ENCODE assay signal across 14 mouse cellular contexts in the genomic region with DNA sequence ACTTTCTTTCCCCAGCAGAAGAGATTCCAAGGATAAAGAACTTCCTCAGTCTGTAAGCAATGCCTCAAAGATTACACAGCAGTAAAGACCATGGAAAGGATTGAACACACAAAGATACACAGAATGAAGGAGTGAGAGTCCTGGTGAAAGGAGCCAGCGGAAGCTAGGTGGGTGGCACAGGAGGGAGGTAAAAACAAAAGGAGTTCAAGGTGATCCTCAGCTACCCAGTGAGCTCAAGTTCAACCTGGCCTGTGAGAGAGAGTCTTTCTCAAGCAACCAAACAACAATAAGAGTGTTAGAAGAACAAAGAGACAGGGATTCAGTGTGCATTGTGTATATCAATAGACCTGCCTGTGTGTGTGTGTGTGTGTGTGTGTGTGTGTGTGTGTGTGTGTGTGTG. TPM values are rescaled to one million over a fixed set of nuclear protein-coding genes. Genes with fewer than 3 reads are reported as not detected.
DNase-seq lines count a peak whose midpoint lies in the region; ATAC-seq and TF ChIP-seq lines count a peak whose summit lies in the region.
"Had no signal": no experiment of that assay in that cellular context is flagged by ENCODE, and none has a peak within 500 bp of the region (broad histone marks: within the 10 kb centered on the region; RNA-seq: fewer than 3 reads in every experiment).

No protein-coding gene starts in this region.

- DNase-seq in heart, adult 2 months, result no peak
- no peak for DNase-seq in heart, postnatal 25 days (ENCODE audit: low spot score)
- no peak for DNase-seq in kidney, adult 18-20 months
- no peak for DNase-seq in adrenal gland, adult 2 months
- no peak for DNase-seq in left cerebral cortex, postnatal 10 days (ENCODE audit: extremely low spot score in 1 of 2, low spot score in 2 of 2)
- DNase-seq: cerebellum, adult 9-10 months; gastrocnemius, postnatal 36 days; kidney, adult 8-10 months had no signal

- no peak overlapping the region for H3K4me2 ChIP-seq in kidney, embryonic 15.5 days

- H3K36me3 ChIP-seq in heart, adult 2 months (ENCODE audit: control insufficient read depth, insufficient read depth, low read length), result peaks cover 10% of the 10 kb centered on the region
- no peaks in the 10 kb centered on the region for H3K36me3 ChIP-seq in kidney, embryonic 15.5 days
- H3K36me3 ChIP-seq in ES-Bruce4 (ENCODE audit: control insufficient read depth, insufficient read depth, low read length, poor library complexity, severe bottlenecking), result no peaks in the 10 kb centered on the region

- WGBS in heart, adult 2 months, result 94% methylated on average over 1 of the region's 1 CpGs
- 93% methylated on average over 1 of the region's 1 CpGs for WGBS in kidney, embryonic 15.5 days

- ATAC-seq in kidney, embryonic 15.5 days (replicated peaks; ENCODE audit: low FRiP score), result no peak
- ATAC-seq: hindbrain, embryonic 16.5 days had no signal

- TF ChIP-seq POLR2A in heart, adult 2 months (IDR thresholded peaks at IDR 0.05; ENCODE audit: insufficient read depth, low read depth, low read length), result no peak
- no peak for TF ChIP-seq POLR2A in ES-Bruce4 (IDR thresholded peaks at IDR 0.05; ENCODE audit: insufficient read depth, low read length)
- TF ChIP-seq POLR2A in cortical plate, adult 2 months (IDR thresholded peaks at IDR 0.05; ENCODE audit: extremely low read depth, insufficient read depth, low read length), result no peak

- peaks cover 13% of the 10 kb centered on the region for H3K4me1 ChIP-seq in heart, adult 2 months (ENCODE audit: control insufficient read depth, insufficient read depth, low read length)
- H3K4me1 ChIP-seq in kidney, embryonic 15.5 days, result no peaks in the 10 kb centered on the region
- no peaks in the 10 kb centered on the region for H3K4me1 ChIP-seq in ES-Bruce4 (ENCODE audit: control insufficient read depth, insufficient read depth, low read length)
- no peaks in the 10 kb centered on the region for H3K4me1 ChIP-seq in cortical plate, adult 2 months (ENCODE audit: control insufficient read depth, insufficient read depth, low read length)

- H3K27me3 ChIP-seq in heart, adult 2 months (ENCODE audit: control insufficient read depth, insufficient read depth, low read length), result no peaks in the 10 kb centered on the region
- H3K27me3 ChIP-seq in kidney, embryonic 15.5 days, result no peaks in the 10 kb centered on the region
- H3K27me3 ChIP-seq in ES-Bruce4 (ENCODE audit: control insufficient read depth, insufficient read depth, low read length, poor library complexity, severe bottlenecking), result no peaks in the 10 kb centered on the region

- H3K27ac ChIP-seq in heart, adult 2 months, result peak overlapping the region; percentile 44
- peak overlapping the region; percentile 33 for H3K27ac ChIP-seq in kidney, embryonic 15.5 days
- H3K27ac ChIP-seq in ES-Bruce4 (ENCODE audit: insufficient read depth, low read length), result peak overlapping the region; percentile 90
- H3K27ac ChIP-seq in cortical plate, adult 2 months (ENCODE audit: insufficient read depth, low read length), result peak overlapping the region; percentile 25; the same call in 1 of the 2 replicates
- H3K27ac ChIP-seq: liver, embryonic 14.5 days had no signal

- TF ChIP-seq CTCF in heart, adult 2 months (IDR thresholded peaks at IDR 0.05), result no peak
- TF ChIP-seq CTCF in ES-Bruce4 (IDR thresholded peaks at IDR 0.05; ENCODE audit: low read depth, low read length), result no peak
- TF ChIP-seq CTCF in cortical plate, adult 2 months (IDR thresholded peaks at IDR 0.05; ENCODE audit: extremely low read depth, insufficient read depth, low read length), result no peak

- TF ChIP-seq EP300 in heart, adult 2 months (IDR thresholded peaks at IDR 0.05; ENCODE audit: insufficient read depth, low read depth, low read length), result no peak
- 0 out of 2 replicates have a peak, but pooled peaks have one; percentile 20 for TF ChIP-seq EP300 in ES-Bruce4 (IDR thresholded peaks at IDR 0.05; ENCODE audit: insufficient read depth, low read depth, low read length)

- no peak overlapping the region for H3K4me3 ChIP-seq in heart, adult 2 months
- H3K4me3 ChIP-seq in kidney, embryonic 15.5 days (replicated peaks), result no peak overlapping the region
- no peak overlapping the region for H3K4me3 ChIP-seq in ES-Bruce4 (ENCODE audit: low read depth, low read length)
- no peak overlapping the region for H3K4me3 ChIP-seq in cortical plate, adult 2 months (ENCODE audit: insufficient read depth, low read length)
- H3K4me3 ChIP-seq: erythroblast, embryonic 14.5 days had no signal

- H3K79me2 ChIP-seq in heart, adult 2 months (replicated peaks; ENCODE audit: control insufficient read depth, insufficient read depth, low read length), result no peaks in the 10 kb centered on the region

- intact Hi-C loops in heart, adult 2 months (cut with DNase I), result no loop called here
- intact Hi-C loops in heart, postnatal 25 days (cut with DNase I), result no loop called here
- intact Hi-C loops in left cerebral cortex, postnatal 10 days (cut with DNase I), result no loop called here

- H3K9me3 ChIP-seq in kidney, embryonic 15.5 days (replicated peaks), result no peaks in the 10 kb centered on the region
- no peaks in the 10 kb centered on the region for H3K9me3 ChIP-seq in ES-Bruce4 (replicated peaks; ENCODE audit: control insufficient read depth, insufficient read depth, low read length, poor library complexity, severe bottlenecking)

- H3K9ac ChIP-seq in heart, adult 2 months (ENCODE audit: low read depth, low read length), result no peak overlapping the region
- no peak overlapping the region for H3K9ac ChIP-seq in kidney, embryonic 15.5 days
- H3K9ac ChIP-seq in ES-Bruce4 (ENCODE audit: low read depth, poor library complexity, severe bottlenecking), result no peak overlapping the region
- H3K9ac ChIP-seq: liver, embryonic 14.5 days had no signal

RNA-seq across cellular contexts. Expression of gene S1pr1, which starts 25.0 kb away (rescaled TPM):
- total RNA-seq in heart, adult 2 months (2021), result 10 to 100 TPM; 53.8 to 72.1 TPM
- polyA plus RNA-seq in heart, adult 2 months (2012; rRNA removed), result 67.0 and 90.6 TPM in 2 replicates
- 10 to 100 TPM; 50.5 to 51.0 TPM for total RNA-seq in heart, postnatal 25 days (2021)
- polyA plus RNA-seq in kidney, embryonic 15.5 days (2015; fragmentation: Nextera tagmentation; extraction: Ambion mirVana), result 18.4 and 21.1 TPM in 2 replicates
- polyA plus RNA-seq in ES-Bruce4 (2011; ENCODE audit: insufficient read depth, insufficient read length, low read depth, missing spikeins), result 2.0 TPM in 2 replicates
- 194 and 210 TPM in 2 replicates for polyA plus RNA-seq in cortical plate, adult 2 months (2012; rRNA removed)
- 10 to 100 TPM; 18.9 to 21.8 TPM for total RNA-seq in adrenal gland, adult 2 months (2021)
- polyA plus RNA-seq in adrenal gland, adult 2 months (2012; rRNA removed), result 25.0 and 26.8 TPM in 2 replicates
- total RNA-seq in left cerebral cortex, postnatal 10 days (2021), result 10 to 100 TPM; 49.3 to 56.3 TPM
- polyA plus RNA-seq: erythroblast, embryonic 14.5 days had no signal

Comparison
In these comparisons a context has a peak if more than half of its experiments do, and no peak if none do; other contexts are left out.
1. H3K27ac ChIP-seq: peak in every context shown above with its lines; median percentile 90 in ES-Bruce4; 44 in heart, adult 2 months; 33 in kidney, embryonic 15.5 days; 25 in cortical plate, adult 2 months.